Mouse (Mus musculus): ENCODE results near the gene Tspan9.

Gene Tspan9

GRCm38 (mm10) chr6:128132581-128132980 lies 10.8 kb downstream of the Tspan9 start:
- peak in 1 of 2 experiments; percentile 4 for DNase-seq

GRCm38 (mm10) chr6:128131390-128131789 lies 12.0 kb downstream of the Tspan9 start:
- DNase-seq: peak; percentile 1 to 27

GRCm38 (mm10) chr6:128130686-128131085 lies 12.7 kb downstream of the Tspan9 start:
- peak in 1 of 2 experiments; percentile 25 for DNase-seq

GRCm38 (mm10) chr6:128129382-128129781 lies 14.0 kb downstream of the Tspan9 start:
- peak in 1 of 2 experiments; percentile 1 for DNase-seq

- DNase-seq: no peak
Observed at GRCm38 (mm10) chr6:128127312-128127711, 16.1 kb downstream of the Tspan9 start.

GRCm38 (mm10) chr6:128126876-128127275 lies 16.5 kb downstream of the Tspan9 start:
- DNase-seq: no peak

GRCm38 (mm10) chr6:128125464-128125863 lies 17.9 kb downstream of the Tspan9 start:
- peak; percentile 58 to 69 for DNase-seq

GRCm38 (mm10) chr6:128124222-128124971 lies 19.0 kb downstream of the Tspan9 start:
- DNase-seq: peak; percentile 76 to 92

- no peak for DNase-seq
Observed at GRCm38 (mm10) chr6:128122127-128122526, 21.3 kb downstream of the Tspan9 start.

- peak; percentile 68 to 69 for DNase-seq
Observed at GRCm38 (mm10) chr6:128121691-128122090, 21.7 kb downstream of the Tspan9 start.

GRCm38 (mm10) chr6:128120806-128121205 lies 22.6 kb downstream of the Tspan9 start:
- no peak for DNase-seq

GRCm38 (mm10) chr6:128118670-128119230 lies 24.6 kb downstream of the Tspan9 start:
- DNase-seq: peak; percentile 59 to 81

- DNase-seq: no peak
Observed at GRCm38 (mm10) chr6:128116836-128117542, 26.4 kb downstream of the Tspan9 start.

GRCm38 (mm10) chr6:128116344-128116743 lies 27.1 kb downstream of the Tspan9 start:
- DNase-seq: no peak

GRCm38 (mm10) chr6:128115121-128115520 lies 28.3 kb downstream of the Tspan9 start:
- DNase-seq: no peak

- peak; percentile 56 to 68 for DNase-seq
Observed at GRCm38 (mm10) chr6:128112605-128113004, 30.8 kb downstream of the Tspan9 start.

GRCm38 (mm10) chr6:128111784-128112183 lies 31.6 kb downstream of the Tspan9 start:
- DNase-seq: peak; percentile 59 to 61

- DNase-seq: peak; percentile 83 to 93
Observed at GRCm38 (mm10) chr6:128108324-128109035, 34.9 kb downstream of the Tspan9 start.

GRCm38 (mm10) chr6:128107698-128108097 lies 35.7 kb downstream of the Tspan9 start:
- no peak for DNase-seq

- DNase-seq: peak; percentile 59 to 71
Observed at GRCm38 (mm10) chr6:128106154-128106553, 37.2 kb downstream of the Tspan9 start.

- DNase-seq: peak; percentile 74 to 88
Observed at GRCm38 (mm10) chr6:128104712-128105324, 38.6 kb downstream of the Tspan9 start.

- no peak for DNase-seq
Observed at GRCm38 (mm10) chr6:128103874-128104273, 39.5 kb downstream of the Tspan9 start.

Data from kidney, postnatal 25 days (tissue).